Mouse (Mus musculus) intestine, embryonic 15.5 days (tissue): ENCODE measurements around the gene Clec2h. TPM values are rescaled to one million over a fixed set of nuclear protein-coding genes. Genes with fewer than 3 reads are reported as not detected.
"Not testable (repeated sequence)": the region's sequence is repeated elsewhere in the genome, so short reads cannot be mapped to it uniquely, and the experiment has no call there.

Experiments used
- ATAC-seq: fragments of 200-750 bp; cut with Nextera tagmentation; 2 replicates; pipeline ENCODE4 v1.8.0; 2017; ENCODE audit warnings: moderate TSS enrichment, moderate library complexity
- H3K27ac ChIP-seq: fragments of 300-500 bp; sonication (generic); 2 replicates; pipeline ENCODE4 v1.5.1; 2015; ENCODE audit warnings: mild to moderate bottlenecking, inconsistent platforms
- H3K27me3 ChIP-seq: fragments of 300-500 bp; sonication (generic); replicated peaks from 2 replicates; pipeline ENCODE4 v1.6.1; 2015; ENCODE audit warnings: inconsistent platforms
- H3K36me3 ChIP-seq: fragments of 300-500 bp; sonication (generic); 2 replicates; pipeline ENCODE4 v1.6.1; 2015; ENCODE audit warnings: inconsistent platforms
- H3K4me1 ChIP-seq: fragments of 300-500 bp; sonication (generic); replicated peaks from 2 replicates; pipeline ENCODE4 v1.6.1; 2015; ENCODE audit warnings: inconsistent platforms
- H3K4me2 ChIP-seq: fragments of 300-500 bp; sonication (generic); replicated peaks from 2 replicates; pipeline ENCODE4 v1.6.1; 2015; ENCODE audit warnings: mild to moderate bottlenecking, inconsistent platforms
- H3K4me3 ChIP-seq: fragments of 300-500 bp; sonication (generic); replicated peaks from 2 replicates; pipeline ENCODE4 v1.5.1; 2015; ENCODE audit warnings: inconsistent platforms
- H3K9ac ChIP-seq: fragments of 300-500 bp; sonication (generic); 2 replicates; pipeline ENCODE4 v1.6.1; 2015; ENCODE audit warnings: inconsistent platforms
- H3K9me3 ChIP-seq: fragments of 300-500 bp; sonication (generic); 2 replicates; pipeline ENCODE4 v1.6.1; 2016; ENCODE audit warnings: inconsistent platforms
- WGBS: fragments of 180-500 bp; shearing (Covaris S2); methylation state at CpG from one replicate; pipeline ENCODE4 v1.1.7; 2015; 5-methylcytosine and 5-hydroxymethylcytosine counted together
- polyA plus RNA-seq: library from polyadenylated mRNA; unstranded; fragments of >200 nt; fragmentation: Nextera tagmentation; extraction: Ambion mirVana; gene quantifications from 2 replicates; pipeline ENCODE4 v1.2.1, GENCODE M21; 2015

The Clec2h gene
- polyA plus RNA-seq, 1 experiment from 2014 or later = 11.4 TPM

DNA sequence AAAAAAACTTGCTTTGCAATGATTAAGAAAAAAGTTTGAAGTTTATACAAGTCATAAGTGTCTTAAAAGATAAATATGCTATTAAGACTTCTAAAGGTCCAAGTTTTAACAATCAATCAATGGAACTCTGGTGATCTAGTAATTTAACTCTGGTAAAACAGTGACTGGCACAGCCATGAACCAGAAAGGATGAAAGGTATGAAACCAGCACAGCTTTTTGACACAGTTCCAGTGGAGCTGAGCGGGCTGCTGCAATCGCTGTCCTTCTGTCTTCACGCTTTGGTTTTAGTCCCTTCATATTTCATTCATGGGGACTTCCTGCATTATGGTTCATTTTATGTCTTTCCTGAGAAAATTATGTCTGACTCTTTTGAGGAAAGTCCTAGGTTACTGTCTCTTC is 12.5 kb upstream of the Clec2h start:
- Histone ChIP-seq H3K27ac (peak overlapping the region; percentile 36; the same call in 1 of the 2 replicates), H3K4me2 (no peak overlapping the region)

DNA sequence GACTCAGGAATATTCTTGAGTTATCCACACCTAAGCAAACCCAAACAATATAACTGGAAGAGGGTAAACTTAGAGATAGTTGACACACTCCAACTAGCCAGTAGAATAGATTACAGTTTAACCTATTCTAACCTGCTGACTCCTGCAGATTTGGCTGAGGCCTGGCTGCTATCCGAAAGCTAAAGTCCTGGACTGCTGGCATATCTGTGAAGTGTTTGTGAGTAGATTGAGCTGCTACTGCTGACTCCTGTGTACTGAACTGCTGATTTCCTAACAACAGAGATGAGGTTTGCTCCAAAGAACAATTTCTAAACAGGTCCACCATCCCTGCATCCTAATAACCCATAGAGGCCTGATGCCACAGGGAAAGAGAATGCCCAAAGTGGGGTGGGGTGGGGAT is 12.0 kb upstream of the Clec2h start:
- H3K27me3 ChIP-seq = no peaks in the 10 kb centered on the region
- H3K36me3 ChIP-seq = no peaks in the 10 kb centered on the region
- WGBS = 68% methylated on average over 1 of the region's 1 CpGs
- H3K4me1 ChIP-seq = no peaks in the 10 kb centered on the region; the same call in 1 of the 2 replicates
- no peak overlapping the region for H3K9ac ChIP-seq
- no peak overlapping the region for H3K4me2 ChIP-seq
- H3K4me3 ChIP-seq = no peak overlapping the region
- 0 out of 2 replicates have a peak, but pooled peaks have one; percentile 21 for ATAC-seq
- peak overlapping the region; percentile 36; the same call in 1 of the 2 replicates for H3K27ac ChIP-seq
- H3K9me3 ChIP-seq = no peaks in the 10 kb centered on the region

More for the DNA sequence above, 12.5 kb upstream of the Clec2h start:
- Histone ChIP-seq H3K9ac (no peak overlapping the region), H3K27me3 (no peaks in the 10 kb centered on the region), H3K4me1 (no peaks in the 10 kb centered on the region; the same call in 1 of the 2 replicates), H3K36me3 (no peaks in the 10 kb centered on the region), H3K9me3 (no peaks in the 10 kb centered on the region), H3K4me3 (no peak overlapping the region)
- 63% methylated on average over 3 of the region's 3 CpGs for WGBS
- no peak for ATAC-seq

DNA sequence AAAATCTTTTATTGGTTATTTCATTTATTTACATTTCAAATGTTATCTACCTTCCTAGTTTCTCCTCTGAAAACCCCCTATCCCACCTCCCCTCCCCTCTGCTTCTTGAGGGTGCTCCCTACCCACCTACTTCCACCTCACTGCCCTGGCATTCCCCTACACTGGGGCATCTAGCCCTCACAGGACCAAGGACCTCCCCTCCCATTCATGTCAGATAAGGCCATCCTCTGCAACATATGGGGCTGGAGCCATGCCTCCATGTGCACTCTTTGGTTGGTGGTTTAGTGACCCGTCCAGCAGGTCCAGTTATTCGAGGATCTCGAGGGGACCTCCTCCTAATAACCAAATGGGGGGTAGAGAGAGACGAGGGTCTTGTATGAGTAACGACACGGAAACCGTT is 11.4 kb upstream of the Clec2h start:
- not testable (repeated sequence) for H3K36me3 ChIP-seq

DNA sequence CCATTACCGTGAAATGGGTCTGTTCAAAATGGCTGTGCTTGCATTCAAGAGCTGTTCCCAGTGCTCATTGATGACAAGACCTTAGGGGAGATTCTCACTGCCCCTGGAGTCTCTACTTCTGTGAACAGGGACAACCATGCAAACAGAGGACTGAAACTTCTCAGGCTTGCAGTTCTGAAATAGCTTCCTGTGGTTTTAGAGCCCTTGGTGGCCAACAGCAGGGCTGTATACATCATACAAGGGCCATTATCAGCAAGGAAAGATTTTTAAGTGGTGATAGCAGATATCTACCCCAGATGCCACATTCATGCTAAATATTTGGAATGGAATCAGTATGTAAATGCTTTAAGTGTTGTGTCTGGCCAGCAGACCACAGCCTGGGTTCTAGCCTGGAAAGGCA is 9.2 kb upstream of the Clec2h start:
- Histone ChIP-seq H3K9ac (no peak overlapping the region), H3K9me3 (no peaks in the 10 kb centered on the region), H3K4me1 (no peaks in the 10 kb centered on the region; the same call in 1 of the 2 replicates), H3K4me3 (no peak overlapping the region), H3K27ac (no peak overlapping the region; the same call in 1 of the 2 replicates), H3K27me3 (no peaks in the 10 kb centered on the region), H3K36me3 (no peaks in the 10 kb centered on the region), H3K4me2 (no peak overlapping the region)
- 0 out of 2 replicates have a peak, but pooled peaks have one; percentile 9 for ATAC-seq
- 94% methylated on average over 1 of the region's 1 CpGs for WGBS

More for the DNA sequence above, 11.4 kb upstream of the Clec2h start:
- H3K27ac ChIP-seq, H3K9ac ChIP-seq, H3K4me2 ChIP-seq, H3K4me1 ChIP-seq, H3K9me3 ChIP-seq, H3K27me3 ChIP-seq, H3K4me3 ChIP-seq: not testable (repeated sequence)
- peak; percentile 45 for ATAC-seq
- 86% methylated on average over 7 of the region's 7 CpGs for WGBS

DNA sequence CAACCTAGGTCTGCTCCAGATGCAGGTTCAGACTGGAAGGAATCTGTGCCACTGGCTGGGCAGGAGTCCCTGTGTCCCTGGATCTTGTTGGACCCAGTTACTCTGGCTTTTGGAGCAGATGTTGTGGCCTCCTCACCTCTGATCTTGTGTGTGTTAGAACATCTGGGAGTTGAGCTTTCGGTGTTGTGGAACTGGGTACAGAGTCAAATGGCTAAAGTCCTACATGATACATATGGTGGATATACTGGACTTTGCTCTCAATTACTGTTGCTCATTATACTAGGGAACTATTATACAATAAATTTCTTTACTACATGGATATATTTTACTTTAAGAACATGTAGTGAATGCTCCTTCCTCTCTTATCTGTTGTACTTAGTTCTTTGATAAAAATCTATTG is 936 bp upstream of the Clec2h start:
- Histone ChIP-seq H3K4me1 (no peaks in the 10 kb centered on the region), H3K4me3 (no peak overlapping the region), H3K9ac (no peak overlapping the region), H3K27ac (no peak overlapping the region), H3K9me3 (no peaks in the 10 kb centered on the region), H3K27me3 (no peaks in the 10 kb centered on the region), H3K4me2 (no peak overlapping the region), H3K36me3 (no peaks in the 10 kb centered on the region)
- 82% methylated on average over 1 of the region's 1 CpGs for WGBS
- ATAC-seq = peak; percentile 68

DNA sequence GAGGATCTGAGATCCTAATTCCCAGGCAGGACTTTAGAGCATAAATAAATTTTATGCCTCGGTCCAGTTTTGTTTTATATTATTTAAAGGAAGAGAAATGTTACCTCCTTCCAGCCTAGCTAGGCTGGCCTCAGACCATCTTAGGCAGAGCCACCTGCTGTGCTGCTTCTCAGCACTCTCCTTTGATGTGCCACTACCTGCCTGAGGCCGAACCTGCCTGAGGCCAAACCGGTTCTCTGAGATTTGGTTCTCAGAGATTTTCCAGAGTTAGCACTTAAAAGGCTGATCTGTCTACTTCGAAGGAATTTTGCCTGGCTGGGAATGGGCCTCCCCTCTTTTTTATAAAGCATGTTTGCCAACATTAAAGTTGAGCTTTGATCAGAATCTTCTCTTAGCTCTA is 7.8 kb downstream of the Clec2h start:
- H3K27ac ChIP-seq = no peak overlapping the region
- no peaks in the 10 kb centered on the region for H3K27me3 ChIP-seq
- no peaks in the 10 kb centered on the region for H3K4me1 ChIP-seq
- no peak overlapping the region for H3K4me2 ChIP-seq
- H3K36me3 ChIP-seq = no peaks in the 10 kb centered on the region
- H3K4me3 ChIP-seq = no peak overlapping the region
- ATAC-seq = no peak
- H3K9ac ChIP-seq = no peak overlapping the region
- 51% methylated on average over 4 of the region's 4 CpGs for WGBS
- H3K9me3 ChIP-seq = no peaks in the 10 kb centered on the region

DNA sequence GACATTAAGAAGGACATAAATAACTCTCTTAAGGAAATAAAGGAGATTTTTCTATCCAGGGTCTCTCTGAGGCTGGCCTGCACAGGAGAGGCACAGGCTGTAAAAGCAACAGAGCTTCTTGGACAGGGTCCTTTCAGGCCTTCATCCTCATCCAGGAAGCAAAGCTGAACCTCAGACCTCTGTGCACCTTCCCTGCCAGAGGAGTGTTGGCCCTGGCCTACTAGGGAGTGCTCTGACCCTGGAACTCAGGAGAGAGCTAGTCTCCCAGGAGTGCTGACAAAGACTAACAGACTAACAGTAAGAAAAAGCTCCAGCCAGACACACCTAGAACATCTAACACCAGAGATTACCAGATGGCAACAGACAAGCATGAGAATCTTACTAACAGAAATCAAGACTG is 17.4 kb downstream of the Clec2h start:
- H3K4me2 ChIP-seq = no peak overlapping the region
- no peak overlapping the region for H3K4me3 ChIP-seq
- H3K9ac ChIP-seq = no peak overlapping the region
- ATAC-seq = no peak
- H3K27ac ChIP-seq = no peak overlapping the region
- H3K9me3 ChIP-seq = no peaks in the 10 kb centered on the region
- no peaks in the 10 kb centered on the region for H3K4me1 ChIP-seq
- no peaks in the 10 kb centered on the region for H3K36me3 ChIP-seq
- no peaks in the 10 kb centered on the region for H3K27me3 ChIP-seq

DNA sequence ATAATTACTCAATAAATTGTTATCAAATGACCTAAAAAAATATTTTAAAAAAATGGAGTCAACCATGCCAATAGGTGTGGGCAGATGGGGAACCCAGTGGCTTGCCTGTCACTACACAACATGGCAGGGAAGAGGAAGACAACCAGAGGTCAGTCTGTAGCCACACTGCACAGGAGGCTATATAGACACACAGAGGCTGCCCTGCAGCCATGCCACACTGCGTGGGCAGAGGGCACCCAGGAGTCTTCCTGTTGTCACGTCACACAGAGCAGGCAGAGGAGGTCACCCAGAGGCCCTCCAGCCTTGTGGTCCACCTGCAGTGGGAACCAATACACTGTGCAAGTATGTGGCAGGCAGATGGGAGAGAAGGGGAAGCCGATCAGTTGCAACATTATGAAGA is 39.5 kb downstream of the Clec2h start:
- 77% methylated on average over 3 of the region's 3 CpGs for WGBS

DNA sequence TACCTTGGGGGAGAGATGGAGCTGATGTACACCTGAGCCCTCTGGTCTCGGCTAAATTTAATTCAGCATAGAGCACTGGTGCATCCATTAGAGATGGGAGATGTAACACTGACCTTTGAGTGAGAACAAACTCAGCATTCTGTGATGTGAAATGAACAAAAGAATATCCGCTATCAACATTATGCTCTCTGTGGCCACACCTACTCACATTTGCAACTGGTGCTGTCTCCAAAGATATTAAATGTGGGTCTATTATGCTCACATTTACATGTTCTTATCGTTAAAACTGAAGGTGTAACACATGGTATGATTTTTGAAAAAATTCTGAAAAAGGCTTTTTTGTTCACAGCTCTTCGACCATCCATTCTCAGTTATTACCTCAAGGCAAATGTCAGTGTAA is 60.8 kb downstream of the Clec2h start, which contains the start of gene Klrb1:
Gene Klrb1 (minus strand): TSS at position 101 of the 400 bp plus-strand sequence.
- H3K4me3 ChIP-seq = no peak within 1 kb of the TSS
- no peaks in the 10 kb centered on the region for H3K36me3 ChIP-seq
- ATAC-seq = no peak
- no peaks in the 10 kb centered on the region for H3K27me3 ChIP-seq
- no peaks in the 10 kb centered on the region for H3K9me3 ChIP-seq
- no peaks in the 10 kb centered on the region for H3K4me1 ChIP-seq
- no peak within 1 kb of the TSS for H3K27ac ChIP-seq
- WGBS = 82% methylated on average over 4 of the region's 4 CpGs
- no peak within 1 kb of the TSS for H3K4me2 ChIP-seq
- no peak within 1 kb of the TSS for H3K9ac ChIP-seq

More for the DNA sequence above, 39.5 kb downstream of the Clec2h start:
- H3K27ac ChIP-seq = no peak overlapping the region
- no peaks in the 10 kb centered on the region for H3K4me1 ChIP-seq
- no peak overlapping the region for H3K4me3 ChIP-seq
- no peaks in the 10 kb centered on the region for H3K36me3 ChIP-seq
- no peaks in the 10 kb centered on the region for H3K9me3 ChIP-seq
- H3K27me3 ChIP-seq = no peaks in the 10 kb centered on the region
- no peak for ATAC-seq
- H3K4me2 ChIP-seq = no peak overlapping the region
- H3K9ac ChIP-seq = no peak overlapping the region

Other genes with a start within 250 kb of the Clec2h start
- gene Itfg2, start 237.5 kb upstream of the Clec2h start, polyA plus RNA-seq = 24.4 and 24.8 TPM in 2 replicates
- gene Fkbp4, start 223.7 kb upstream of the Clec2h start, polyA plus RNA-seq = 511 and 518 TPM in 2 replicates
- 2.0 and 3.8 TPM in 2 replicates for gene Pzp, start 135.7 kb upstream of the Clec2h start, polyA plus RNA-seq
- 2.7 and 3.6 TPM in 2 replicates for gene A2ml1, start 80.8 kb upstream of the Clec2h start, polyA plus RNA-seq
- gene Klrb1a, start 38.9 kb upstream of the Clec2h start, polyA plus RNA-seq = not detected in 2 replicates
- not detected in 2 replicates for gene Klrb1, start 60.7 kb downstream of the Clec2h start, polyA plus RNA-seq
- gene Klrb1c, start 126.8 kb downstream of the Clec2h start, polyA plus RNA-seq = 0.30 and 0.34 TPM in 2 replicates
- not detected in 2 replicates for gene Gm44511, start 163.9 kb downstream of the Clec2h start, polyA plus RNA-seq
- gene Klrb1b, start 163.9 kb downstream of the Clec2h start, polyA plus RNA-seq = 1.2 TPM in 2 replicates
- 0.19 and 0.21 TPM in 2 replicates for gene Clec2i, start 225.2 kb downstream of the Clec2h start, polyA plus RNA-seq
- 1.7 and 1.9 TPM in 2 replicates for gene BC035044, start 228.7 kb downstream of the Clec2h start, polyA plus RNA-seq